Mouse (Mus musculus): ENCODE measurements around the gene Ep300. TPM values are rescaled to one million over a fixed set of nuclear protein-coding genes. Genes with fewer than 3 reads are reported as not detected.

Gene Ep300
- 31.1 and 33.8 TPM in 2 replicates for polyA plus RNA-seq (2014; fragmentation: Nextera tagmentation; extraction: Ambion mirVana)

DNA sequence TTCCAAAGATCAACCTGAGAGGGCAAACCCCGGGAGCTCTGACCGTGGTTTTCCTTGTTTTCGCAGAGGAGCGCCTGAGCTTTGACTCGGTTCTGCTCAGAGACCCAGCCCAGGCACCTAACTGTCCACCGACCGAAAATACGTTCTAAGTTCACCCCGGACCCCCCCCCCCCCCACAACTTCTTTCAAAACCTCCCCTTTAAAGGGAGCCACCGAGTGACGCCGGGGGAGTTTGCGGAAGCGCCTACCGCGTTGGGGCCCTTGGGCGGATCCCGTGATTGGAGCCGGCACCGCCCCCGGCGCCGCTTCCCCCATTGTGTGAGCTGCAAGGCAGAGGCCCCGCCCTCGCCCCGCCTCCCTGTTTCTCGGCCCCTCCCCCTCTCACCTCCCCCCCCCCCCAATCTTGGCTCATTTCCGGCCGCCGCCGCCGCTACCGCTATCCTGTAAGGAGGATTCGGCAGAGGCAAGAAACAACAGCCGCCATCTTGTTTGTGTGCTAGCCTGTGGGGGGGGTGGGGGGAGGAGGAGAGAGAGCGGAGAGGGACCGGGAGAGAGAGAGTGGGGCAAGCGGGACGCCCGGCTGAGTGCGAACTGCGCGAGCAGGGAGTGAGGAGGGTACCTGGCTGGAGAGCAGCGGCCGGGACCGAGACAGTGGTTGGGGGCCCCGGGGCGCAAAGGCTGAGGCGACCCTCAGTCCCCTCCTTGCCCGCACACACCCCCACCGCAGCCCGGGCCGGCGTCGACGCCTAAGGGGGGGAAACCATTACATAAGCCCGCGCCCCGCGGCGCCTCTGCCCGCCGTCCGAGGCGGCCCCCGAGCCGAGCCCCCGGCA is at the start of gene Ep300:
Ep300 (plus strand) TSS at position 439 of the 833 bp plus-strand sequence.
- DNase-seq (ENCODE audit: low spot score) = peak; percentile 100
- Histone ChIP-seq H3K36me3 (ENCODE audit: control insufficient read depth, insufficient read depth, low read length) (no peaks in the 10 kb centered on the region), H3K27me3 (ENCODE audit: control insufficient read depth, insufficient read depth, low read length) (no peaks in the 10 kb centered on the region), H3K27ac (ENCODE audit: low read depth, low read length) (peak within 1 kb of the TSS; percentile 100), H3K9me3 (ENCODE audit: control insufficient read depth, low read length) (no peaks in the 10 kb centered on the region), H3K4me2 (ENCODE audit: low read depth, low read length, severe bottlenecking) (peak within 1 kb of the TSS; percentile 62), H3K9ac (ENCODE audit: low read length) (peak within 1 kb of the TSS; percentile 100), H3K4me3 (ENCODE audit: low read depth, low read length) (peak within 1 kb of the TSS; percentile 97), H3K4me1 (replicated peaks; ENCODE audit: control insufficient read depth, insufficient read depth, low read length) (peaks cover 5% of the 10 kb centered on the region; the same call in 1 of the 2 replicates)
- WGBS = under 1% methylated on average over 53 of the region's 68 CpGs
- peak; percentile 90 for ATAC-seq (replicated peaks; ENCODE audit: low FRiP score)

DNA sequence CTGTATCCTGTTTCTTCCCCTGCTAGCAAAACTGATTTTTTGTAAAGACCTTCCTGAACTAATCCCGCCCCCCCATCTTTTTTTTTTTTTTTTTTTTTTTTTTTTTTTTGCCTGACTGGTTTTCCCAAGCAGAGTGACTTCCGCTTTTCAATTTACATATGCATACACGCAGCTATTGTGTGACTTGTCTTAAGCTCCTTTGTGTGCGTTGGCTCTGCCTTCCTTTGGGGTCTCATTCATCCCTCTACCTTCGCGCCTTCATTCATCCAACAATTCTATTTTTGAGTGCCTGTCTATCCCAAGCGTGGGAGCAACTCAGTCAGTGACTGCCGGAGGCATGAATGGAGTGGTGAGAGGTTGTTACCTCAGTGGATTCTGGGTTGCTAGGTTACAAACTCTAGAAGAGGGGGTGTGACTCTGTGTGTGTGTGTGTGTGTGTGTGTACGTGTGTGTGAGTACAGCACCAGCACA is 49.2 kb upstream of the Ep300 start:
- no peaks in the 10 kb centered on the region; the same call in 1 of the 2 replicates for H3K4me1 ChIP-seq (replicated peaks; ENCODE audit: control insufficient read depth, insufficient read depth, low read length)
- no peaks in the 10 kb centered on the region for H3K27me3 ChIP-seq (ENCODE audit: control insufficient read depth, insufficient read depth, low read length)
- H3K4me3 ChIP-seq (ENCODE audit: low read depth, low read length) = no peak overlapping the region
- H3K4me2 ChIP-seq (ENCODE audit: low read depth, low read length, severe bottlenecking) = peak overlapping the region; percentile 3; the same call in 1 of the 2 replicates
- DNase-seq (ENCODE audit: low spot score) = peak; percentile 66
- no peaks in the 10 kb centered on the region for H3K36me3 ChIP-seq (ENCODE audit: control insufficient read depth, insufficient read depth, low read length)
- H3K9me3 ChIP-seq (ENCODE audit: control insufficient read depth, low read length) = no peaks in the 10 kb centered on the region
- ATAC-seq (replicated peaks; ENCODE audit: low FRiP score) = peak; percentile 65
- no peak overlapping the region for H3K27ac ChIP-seq (ENCODE audit: low read depth, low read length)
- 14% methylated on average over 9 of the region's 9 CpGs for WGBS
- H3K9ac ChIP-seq (ENCODE audit: low read length) = no peak overlapping the region

DNA sequence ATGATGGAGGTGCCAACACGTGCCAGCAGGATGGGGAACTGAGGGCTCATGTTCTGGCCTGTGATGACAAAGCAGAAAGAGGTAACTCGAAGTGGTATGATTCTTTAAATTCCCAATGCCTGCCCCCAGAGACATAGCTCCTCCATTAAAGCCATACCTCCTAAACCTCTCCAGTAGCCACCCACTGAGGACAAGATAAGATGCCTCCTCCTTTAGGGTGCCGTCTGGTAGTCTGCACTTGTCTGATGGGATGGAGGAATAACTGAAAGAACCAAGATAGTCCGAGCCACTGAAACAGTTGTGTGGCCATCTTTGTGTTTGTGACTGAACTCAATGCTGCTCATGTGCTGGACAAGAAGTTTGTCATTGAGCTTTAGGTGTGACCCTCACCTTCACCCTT is 47.0 kb upstream of the Ep300 start:
- DNase-seq (ENCODE audit: low spot score) (no peak), ATAC-seq (replicated peaks; ENCODE audit: low FRiP score) (no peak)
- Histone ChIP-seq H3K27ac (ENCODE audit: low read depth, low read length) (no peak overlapping the region), H3K27me3 (ENCODE audit: control insufficient read depth, insufficient read depth, low read length) (no peaks in the 10 kb centered on the region), H3K4me3 (ENCODE audit: low read depth, low read length) (no peak overlapping the region), H3K4me1 (replicated peaks; ENCODE audit: control insufficient read depth, insufficient read depth, low read length) (no peaks in the 10 kb centered on the region; the same call in 1 of the 2 replicates), H3K9me3 (ENCODE audit: control insufficient read depth, low read length) (no peaks in the 10 kb centered on the region), H3K36me3 (ENCODE audit: control insufficient read depth, insufficient read depth, low read length) (no peaks in the 10 kb centered on the region), H3K9ac (ENCODE audit: low read length) (no peak overlapping the region), H3K4me2 (ENCODE audit: low read depth, low read length, severe bottlenecking) (no peak overlapping the region)
- WGBS = 86% methylated on average over 4 of the region's 4 CpGs

DNA sequence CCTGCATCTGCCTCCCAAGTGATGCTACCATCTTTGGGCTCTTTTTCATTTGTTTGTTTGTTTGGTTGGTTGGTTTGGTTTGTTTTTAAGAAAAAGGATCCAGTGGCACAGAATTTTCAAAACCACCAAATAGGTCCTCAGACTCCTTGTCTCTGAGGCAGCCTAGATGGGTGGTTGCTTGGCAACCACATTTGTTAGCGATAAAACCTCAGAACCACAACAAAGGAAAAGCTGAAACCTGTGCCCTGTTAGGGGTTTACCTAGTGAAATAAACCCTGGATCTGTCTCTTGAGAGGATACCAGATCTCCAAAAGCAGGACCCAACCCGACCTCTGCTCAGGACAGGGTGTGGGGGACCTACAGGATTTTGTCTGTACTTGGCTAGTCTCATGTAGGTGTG is 45.6 kb upstream of the Ep300 start:
- Histone ChIP-seq H3K9me3 (ENCODE audit: control insufficient read depth, low read length) (no peaks in the 10 kb centered on the region), H3K36me3 (ENCODE audit: control insufficient read depth, insufficient read depth, low read length) (no peaks in the 10 kb centered on the region), H3K4me3 (ENCODE audit: low read depth, low read length) (no peak overlapping the region), H3K27me3 (ENCODE audit: control insufficient read depth, insufficient read depth, low read length) (no peaks in the 10 kb centered on the region), H3K4me2 (ENCODE audit: low read depth, low read length, severe bottlenecking) (no peak overlapping the region), H3K9ac (ENCODE audit: low read length) (no peak overlapping the region), H3K4me1 (replicated peaks; ENCODE audit: control insufficient read depth, insufficient read depth, low read length) (no peaks in the 10 kb centered on the region; the same call in 1 of the 2 replicates), H3K27ac (ENCODE audit: low read depth, low read length) (no peak overlapping the region)
- WGBS = 70% methylated on average over 2 of the region's 2 CpGs
- ATAC-seq (replicated peaks; ENCODE audit: low FRiP score) (no peak), DNase-seq (ENCODE audit: low spot score) (no peak)

DNA sequence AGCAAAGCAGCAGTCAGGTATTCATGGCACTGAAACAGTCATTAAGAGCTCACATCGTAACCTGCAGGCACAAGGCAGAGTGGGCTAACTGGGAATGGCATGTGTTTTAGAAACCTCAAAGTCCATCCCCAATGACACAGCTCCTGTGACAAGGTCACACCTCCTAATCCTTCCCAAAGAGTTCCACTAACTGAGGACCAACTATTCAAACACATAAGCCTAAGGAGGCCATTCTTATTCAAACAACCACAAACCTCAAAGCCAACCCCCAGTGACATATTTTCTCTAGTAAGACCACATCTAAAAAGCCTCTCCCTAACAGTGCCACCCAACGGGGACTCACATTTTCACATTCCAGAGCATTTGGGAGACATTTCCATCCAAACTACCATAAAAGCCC is 40.2 kb upstream of the Ep300 start:
- ATAC-seq (replicated peaks; ENCODE audit: low FRiP score) = no peak
- Histone ChIP-seq H3K4me3 (ENCODE audit: low read depth, low read length) (no peak overlapping the region), H3K27me3 (ENCODE audit: control insufficient read depth, insufficient read depth, low read length) (no peaks in the 10 kb centered on the region), H3K9ac (ENCODE audit: low read length) (no peak overlapping the region), H3K4me2 (ENCODE audit: low read depth, low read length, severe bottlenecking) (no peak overlapping the region), H3K9me3 (ENCODE audit: control insufficient read depth, low read length) (no peaks in the 10 kb centered on the region), H3K36me3 (ENCODE audit: control insufficient read depth, insufficient read depth, low read length) (no peaks in the 10 kb centered on the region), H3K27ac (ENCODE audit: low read depth, low read length) (no peak overlapping the region), H3K4me1 (replicated peaks; ENCODE audit: control insufficient read depth, insufficient read depth, low read length) (no peaks in the 10 kb centered on the region)
- WGBS = 96% methylated on average over 2 of the region's 2 CpGs
- no peak for DNase-seq (ENCODE audit: low spot score)

DNA sequence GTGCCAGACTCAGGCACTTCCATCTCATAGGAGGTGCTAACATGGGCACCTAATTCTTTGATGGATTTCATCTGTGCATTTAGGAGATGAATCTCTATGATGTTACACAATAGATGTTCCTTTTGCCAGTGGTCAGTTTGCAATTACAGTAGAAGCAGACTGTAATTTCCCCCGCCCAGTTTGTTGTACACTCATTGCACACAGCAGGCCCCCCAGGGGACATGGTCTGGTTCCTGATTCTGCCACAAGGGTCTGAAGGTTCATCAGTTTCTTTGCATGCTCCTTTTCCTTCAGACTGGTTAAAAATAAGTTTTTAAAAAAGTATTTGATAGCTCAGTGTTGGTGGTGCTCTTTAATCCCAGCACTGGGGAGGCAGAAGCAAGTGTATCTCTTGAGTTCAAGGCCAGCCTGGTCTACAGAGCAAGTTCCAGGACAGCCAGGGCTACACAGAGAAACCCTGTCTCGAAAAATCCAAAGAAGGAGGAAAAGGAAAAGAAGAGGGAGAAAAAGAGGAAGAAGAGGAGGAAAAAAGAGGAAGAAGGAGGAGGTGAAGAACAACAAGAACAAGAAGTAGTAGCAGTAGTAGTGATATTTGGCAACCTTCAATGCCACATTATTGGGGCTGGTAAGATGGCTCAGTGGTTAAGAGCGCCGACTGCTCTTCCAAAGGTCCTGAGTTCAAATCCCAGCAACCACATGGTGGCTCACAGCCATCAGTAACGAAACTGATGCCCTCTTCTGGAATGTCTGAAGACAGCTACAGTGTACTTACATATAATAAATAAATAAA is 39.6 kb upstream of the Ep300 start:
- DNase-seq (ENCODE audit: low spot score) (no peak), ATAC-seq (replicated peaks; ENCODE audit: low FRiP score) (no peak)
- no peak overlapping the region for H3K4me2 ChIP-seq (ENCODE audit: low read depth, low read length, severe bottlenecking)
- no peaks in the 10 kb centered on the region for H3K36me3 ChIP-seq (ENCODE audit: control insufficient read depth, insufficient read depth, low read length)
- WGBS = 78% methylated on average over 5 of the region's 5 CpGs
- no peaks in the 10 kb centered on the region for H3K9me3 ChIP-seq (ENCODE audit: control insufficient read depth, low read length)
- H3K27me3 ChIP-seq (ENCODE audit: control insufficient read depth, insufficient read depth, low read length) = no peaks in the 10 kb centered on the region
- no peak overlapping the region for H3K27ac ChIP-seq (ENCODE audit: low read depth, low read length)
- no peak overlapping the region for H3K9ac ChIP-seq (ENCODE audit: low read length)
- no peak overlapping the region for H3K4me3 ChIP-seq (ENCODE audit: low read depth, low read length)
- no peaks in the 10 kb centered on the region for H3K4me1 ChIP-seq (replicated peaks; ENCODE audit: control insufficient read depth, insufficient read depth, low read length)

DNA sequence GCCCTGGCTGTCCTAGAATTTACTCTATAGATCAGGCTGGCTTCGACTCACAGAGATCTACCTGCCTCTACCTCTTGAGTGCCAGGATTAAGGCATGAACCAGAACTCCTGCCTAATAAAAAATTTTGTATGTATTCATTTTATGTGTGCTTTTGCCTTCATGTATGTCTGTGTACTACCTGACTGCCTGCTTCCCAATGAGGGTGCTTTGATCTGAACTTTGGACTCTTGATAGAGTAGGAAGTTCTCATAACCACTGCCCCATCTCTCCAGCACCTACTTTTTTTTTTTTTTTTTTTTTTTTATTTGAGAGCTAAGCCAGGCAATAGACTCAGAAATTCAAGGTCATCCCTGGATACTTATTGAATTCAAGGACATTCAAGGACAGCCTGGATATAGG is 31.7 kb upstream of the Ep300 start:
- Histone ChIP-seq H3K36me3 (ENCODE audit: control insufficient read depth, insufficient read depth, low read length) (no peaks in the 10 kb centered on the region), H3K27ac (ENCODE audit: low read depth, low read length) (no peak overlapping the region), H3K4me3 (ENCODE audit: low read depth, low read length) (no peak overlapping the region)

DNA sequence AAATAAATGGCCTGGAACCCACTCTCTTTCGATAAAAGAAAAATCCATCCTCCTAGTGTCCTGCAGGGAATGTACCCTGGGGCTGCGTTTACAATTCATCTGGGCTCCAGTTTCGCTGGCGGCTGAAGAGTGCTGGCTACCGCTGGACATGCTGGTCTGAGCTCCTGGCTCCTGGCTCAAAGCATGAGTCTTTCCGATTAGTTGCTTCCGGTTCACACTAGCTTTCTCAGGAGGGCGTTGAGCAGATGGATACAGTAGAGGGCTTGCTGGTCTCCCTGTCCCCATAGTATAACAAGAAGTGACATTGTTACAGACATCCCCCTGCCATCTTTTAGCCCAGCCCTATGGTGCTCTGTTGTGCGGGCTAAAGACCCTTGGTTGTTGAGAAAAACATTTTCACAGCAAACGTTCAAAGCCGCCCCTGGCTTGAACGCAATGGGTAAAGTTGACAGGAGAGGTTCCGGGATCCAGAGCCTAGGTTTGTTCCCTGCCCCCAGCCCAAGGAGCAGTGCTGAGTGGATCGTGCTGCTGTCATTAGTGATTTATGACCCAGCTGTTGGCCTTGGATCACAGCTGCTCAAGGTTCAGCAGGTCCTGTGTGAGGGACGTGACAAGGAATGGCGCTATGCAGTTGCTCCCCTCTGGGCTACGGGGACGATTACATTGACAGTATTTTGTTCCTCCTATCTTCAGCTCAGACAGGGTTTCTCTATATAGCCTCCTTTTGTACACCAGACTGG is 30.4 kb upstream of the Ep300 start:
- H3K36me3 ChIP-seq (ENCODE audit: control insufficient read depth, insufficient read depth, low read length) = no peaks in the 10 kb centered on the region
- DNase-seq (ENCODE audit: low spot score) (no peak), ATAC-seq (replicated peaks; ENCODE audit: low FRiP score) (no peak)
- H3K4me2 ChIP-seq (ENCODE audit: low read depth, low read length, severe bottlenecking) = no peak overlapping the region
- H3K4me3 ChIP-seq (ENCODE audit: low read depth, low read length) = no peak overlapping the region
- WGBS = 83% methylated on average over 18 of the region's 18 CpGs
- H3K27ac ChIP-seq (ENCODE audit: low read depth, low read length) = no peak overlapping the region
- no peak overlapping the region for H3K9ac ChIP-seq (ENCODE audit: low read length)
- H3K27me3 ChIP-seq (ENCODE audit: control insufficient read depth, insufficient read depth, low read length) = no peaks in the 10 kb centered on the region
- no peaks in the 10 kb centered on the region for H3K9me3 ChIP-seq (ENCODE audit: control insufficient read depth, low read length)
- no peaks in the 10 kb centered on the region for H3K4me1 ChIP-seq (replicated peaks; ENCODE audit: control insufficient read depth, insufficient read depth, low read length)

More for the DNA sequence above, 31.7 kb upstream of the Ep300 start:
- H3K4me2 ChIP-seq (ENCODE audit: low read depth, low read length, severe bottlenecking) = no peak overlapping the region
- H3K9ac ChIP-seq (ENCODE audit: low read length) = no peak overlapping the region
- H3K9me3 ChIP-seq (ENCODE audit: control insufficient read depth, low read length) = no peaks in the 10 kb centered on the region
- WGBS = 79% methylated on average over 1 of the region's 1 CpGs
- DNase-seq (ENCODE audit: low spot score) (no peak), ATAC-seq (replicated peaks; ENCODE audit: low FRiP score) (no peak)
- H3K27me3 ChIP-seq (ENCODE audit: control insufficient read depth, insufficient read depth, low read length) = no peaks in the 10 kb centered on the region
- H3K4me1 ChIP-seq (replicated peaks; ENCODE audit: control insufficient read depth, insufficient read depth, low read length) = no peaks in the 10 kb centered on the region
